Mouse (Mus musculus) olfactory bulb, adult 2 months (tissue): ENCODE data around the gene Pygb. TPM values are rescaled to one million over a fixed set of nuclear protein-coding genes. Genes with fewer than 3 reads are reported as not detected.

ENCODE experiments used
- H3K27ac ChIP-seq: fragments of 200-500 bp; 2 replicates; pipeline ENCODE4 v1.5.1; 2012; ENCODE audit warnings: low read depth, low read length; ENCODE audit not compliant: insufficient read depth
- H3K4me1 ChIP-seq: fragments of 200-500 bp; 2 replicates; pipeline ENCODE4 v1.6.1; 2012; ENCODE audit warnings: low read length; ENCODE audit not compliant: control insufficient read depth, insufficient read depth
- H3K4me3 ChIP-seq: fragments of 200-500 bp; 2 replicates; pipeline ENCODE4 v1.5.1; 2012; ENCODE audit warnings: mild to moderate bottlenecking, low read depth, low read length, moderate library complexity; ENCODE audit not compliant: insufficient read depth
- CTCF ChIP-seq: fragments of 200-500 bp; IDR thresholded peaks from 2 replicates; pipeline ENCODE4 v1.5.1; 2012; ENCODE audit warnings: low read depth, mild to moderate bottlenecking, low read length, moderate library complexity; ENCODE audit not compliant: insufficient read depth
- POLR2A ChIP-seq: fragments of 200-500 bp; IDR thresholded peaks from 2 replicates; pipeline ENCODE4 v1.6.1; 2012; ENCODE audit warnings: mild to moderate bottlenecking, low read depth, low read length, moderate library complexity; ENCODE audit not compliant: insufficient read depth
- WGBS: fragments of 180-500 bp; shearing (Covaris S2); methylation state at CpG from one replicate; pipeline ENCODE4 v1.1.7; 2018; 5-methylcytosine and 5-hydroxymethylcytosine counted together
- polyA plus RNA-seq: library from polyadenylated mRNA; stranded (reverse); fragments of >200 nt; gene quantifications from 2 replicates; pipeline ENCODE4 v1.2.4, GENCODE M21; 2012; ENCODE audit warnings: low replicate concordance; ENCODE audit not compliant: missing spikeins, insufficient read depth, insufficient read length

The Pygb gene
- polyA plus RNA-seq, result not detected in 2 replicates

DNA sequence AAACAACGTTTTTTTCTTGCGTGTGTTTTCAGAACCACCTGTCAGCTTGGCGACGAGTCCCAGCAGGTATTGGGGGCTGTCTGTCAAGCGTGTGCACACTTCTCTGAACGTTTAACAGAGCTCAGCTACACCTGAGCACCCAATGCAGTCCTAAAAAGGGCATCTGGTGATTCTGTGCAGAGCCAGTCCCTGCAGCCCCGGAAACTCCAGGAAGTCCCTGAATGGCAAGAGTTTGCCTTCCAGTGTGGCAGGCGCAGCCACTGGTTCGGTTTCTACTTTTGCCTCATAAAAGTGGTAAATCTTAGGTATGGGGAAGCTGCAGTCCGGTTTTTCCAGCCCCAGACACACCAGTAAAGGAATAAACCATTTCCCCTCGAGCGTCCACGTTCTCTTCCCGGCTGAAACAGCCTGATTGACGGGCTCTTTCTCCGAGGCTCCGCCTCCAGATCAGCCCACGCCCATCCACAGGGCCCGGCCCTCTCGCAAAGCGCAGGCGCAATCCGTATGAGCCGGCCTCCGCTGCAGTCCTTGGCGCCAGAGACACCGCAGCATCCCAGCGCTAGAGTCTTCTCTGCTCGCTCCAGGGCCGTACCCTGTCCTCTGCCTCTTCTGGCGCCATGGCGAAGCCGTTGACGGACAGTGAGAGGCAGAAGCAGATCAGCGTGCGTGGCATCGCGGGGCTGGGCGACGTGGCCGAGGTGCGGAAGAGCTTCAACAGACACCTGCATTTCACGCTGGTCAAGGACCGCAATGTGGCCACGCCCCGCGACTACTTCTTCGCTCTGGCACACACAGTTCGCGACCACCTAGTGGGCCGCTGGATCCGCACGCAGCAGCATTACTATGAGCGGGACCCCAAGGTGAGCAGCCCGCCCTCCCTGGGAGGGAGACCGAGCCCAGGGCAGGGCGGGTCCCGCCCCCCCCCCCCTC, at the start of gene Pygb:
Pygb (plus strand) TSS at position 485 of the 930 bp plus-strand sequence.
- Histone ChIP-seq H3K4me1 (peaks cover 11% of the 10 kb centered on the region), H3K4me3 (peak within 1 kb of the TSS; percentile 95)

GRCm38 (mm10) chr2:150737881-150738280, 48.7 kb upstream of the Pygb start:
- WGBS, result 82% methylated on average over 9 of the region's 9 CpGs
- no peaks in the 10 kb centered on the region for H3K4me1 ChIP-seq
- TF ChIP-seq POLR2A (no peak), CTCF (no peak)
- no peak overlapping the region for H3K27ac ChIP-seq
- no peak overlapping the region for H3K4me3 ChIP-seq

More for the DNA sequence above, at the start of gene Pygb:
- peak; percentile 89 for TF ChIP-seq POLR2A
- TF ChIP-seq CTCF, result no peak
- H3K27ac ChIP-seq, result peak within 1 kb of the TSS; percentile 47; the same call in 1 of the 2 replicates
- 3% methylated on average over 58 of the region's 58 CpGs for WGBS

- Histone ChIP-seq H3K4me1 (no peaks in the 10 kb centered on the region), H3K27ac (no peak overlapping the region), H3K4me3 (no peak overlapping the region)
- no peak for TF ChIP-seq CTCF
- no peak for TF ChIP-seq POLR2A
- WGBS, result 69% methylated on average over 10 of the region's 10 CpGs
Measured at GRCm38 (mm10) chr2:150740145-150740841, 46.2 kb upstream of the Pygb start.

DNA sequence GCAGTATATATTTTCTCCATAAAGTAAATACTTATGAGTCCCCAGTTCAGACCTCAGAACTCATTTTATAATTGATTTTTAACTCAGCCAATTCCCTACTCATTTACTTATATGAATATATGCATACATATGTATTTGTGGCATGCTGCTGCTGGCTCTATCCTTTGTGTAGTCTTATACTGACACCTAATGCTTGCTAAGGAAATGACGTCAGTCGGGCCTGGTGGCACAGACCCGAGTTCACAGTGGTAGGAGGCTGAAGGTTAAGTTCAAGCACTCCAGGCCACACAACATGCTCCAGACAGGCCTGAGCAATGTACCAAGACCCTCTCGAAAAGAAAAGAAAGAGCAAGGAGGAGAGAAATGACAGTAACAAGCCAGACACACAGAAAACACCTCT, 45.1 kb upstream of the Pygb start:
- WGBS, result 58% methylated on average over 4 of the region's 4 CpGs
- TF ChIP-seq POLR2A, result no peak
- TF ChIP-seq CTCF, result no peak
- Histone ChIP-seq H3K27ac (no peak overlapping the region), H3K4me1 (no peaks in the 10 kb centered on the region), H3K4me3 (no peak overlapping the region)

GRCm38 (mm10) chr2:150745016-150745415, 41.5 kb upstream of the Pygb start:
- Histone ChIP-seq H3K4me3 (no peak overlapping the region), H3K4me1 (no peaks in the 10 kb centered on the region), H3K27ac (no peak overlapping the region)
- 73% methylated on average over 7 of the region's 7 CpGs for WGBS
- no peak for TF ChIP-seq POLR2A
- TF ChIP-seq CTCF, result no peak

GRCm38 (mm10) chr2:150748854-150749253, 37.7 kb upstream of the Pygb start, which contains the start of gene Entpd6:
Entpd6 (plus strand) TSS chr2:150749042.
- under 1% methylated on average over 30 of the region's 30 CpGs for WGBS
- Histone ChIP-seq H3K4me1 (peaks cover 7% of the 10 kb centered on the region), H3K27ac (peak within 1 kb of the TSS; percentile 70), H3K4me3 (peak within 1 kb of the TSS; percentile 84)
- TF ChIP-seq POLR2A, result peak; percentile 92
- peak; percentile 11; the same call in 1 of the 2 replicates for TF ChIP-seq CTCF

- H3K4me1 ChIP-seq, result peaks cover 7% of the 10 kb centered on the region
- peak overlapping the region; percentile 84 for H3K4me3 ChIP-seq
- no peak for TF ChIP-seq POLR2A
- TF ChIP-seq CTCF, result 0 out of 2 replicates have a peak, but pooled peaks have one; percentile 1
- peak overlapping the region; percentile 70 for H3K27ac ChIP-seq
- under 1% methylated on average over 24 of the region's 24 CpGs for WGBS
Measured at GRCm38 (mm10) chr2:150749283-150749682, 37.3 kb upstream of the Pygb start.

DNA sequence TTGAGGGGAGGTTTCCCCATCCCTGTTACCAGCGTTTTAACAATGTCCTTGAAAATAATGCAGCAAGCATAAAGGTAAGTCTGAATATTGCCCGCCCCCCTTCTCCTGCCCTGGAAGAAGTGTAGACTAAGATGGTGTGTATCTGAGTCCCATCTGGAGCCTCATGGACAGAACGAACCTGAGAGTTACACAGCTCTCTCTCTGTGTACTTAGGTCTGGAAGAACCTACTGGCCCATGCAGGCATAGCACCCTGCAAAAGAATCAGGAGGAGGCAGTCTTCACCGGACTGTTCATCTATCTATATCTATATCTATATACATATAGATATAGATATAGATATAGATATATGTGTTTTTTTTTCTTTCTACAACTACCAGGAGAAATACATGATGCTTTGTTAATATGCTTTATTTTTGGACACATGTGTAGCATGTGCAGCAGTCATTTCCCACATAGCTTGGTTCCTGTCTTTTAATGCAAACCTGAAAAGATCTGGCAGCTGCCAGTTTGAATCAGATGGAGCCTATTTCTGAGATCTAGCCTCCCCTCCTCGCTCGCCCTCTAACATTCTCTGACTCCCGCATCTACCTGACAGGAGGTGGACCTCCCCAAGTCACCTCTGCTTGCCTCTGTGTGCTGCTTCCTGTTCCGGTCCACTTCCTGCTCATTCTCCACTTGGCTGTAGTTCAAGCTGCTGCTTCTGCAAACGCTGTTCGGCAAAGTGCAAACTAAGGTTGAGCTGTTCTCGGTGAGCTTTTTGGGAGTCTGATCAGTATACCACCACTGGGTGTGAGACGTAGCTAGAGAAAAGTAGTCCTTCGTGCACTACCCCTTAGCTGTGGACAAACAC, 36.2 kb upstream of the Pygb start:
- Histone ChIP-seq H3K4me3 (no peak overlapping the region), H3K4me1 (peaks cover 7% of the 10 kb centered on the region), H3K27ac (no peak overlapping the region)
- WGBS, result 65% methylated on average over 13 of the region's 13 CpGs
- TF ChIP-seq POLR2A (no peak), CTCF (no peak)
